Mouse (Mus musculus) naive thymus-derived CD4-positive, alpha-beta T cell, adult 5 months (primary cell): Measurements from ENCODE around the gene Ly6c2. TPM values are rescaled to one million over a fixed set of nuclear protein-coding genes. Genes with fewer than 3 reads are reported as not detected.

ENCODE experiments used
- polyA plus RNA-seq: library from polyadenylated mRNA; unstranded; fragments of 100-300 nt; shearing (Covaris generic); gene quantifications from one replicate; pipeline ENCODE4 v1.2.1, GENCODE M21; 2017

Ly6c2 gene
- 6.3 TPM for polyA plus RNA-seq

GRCm38 (mm10) chr15:75111861-75112630 is at the start of gene Ly6c2:
TSS of gene Ly6c2 (minus strand) at chr15:75111970.

DNA sequence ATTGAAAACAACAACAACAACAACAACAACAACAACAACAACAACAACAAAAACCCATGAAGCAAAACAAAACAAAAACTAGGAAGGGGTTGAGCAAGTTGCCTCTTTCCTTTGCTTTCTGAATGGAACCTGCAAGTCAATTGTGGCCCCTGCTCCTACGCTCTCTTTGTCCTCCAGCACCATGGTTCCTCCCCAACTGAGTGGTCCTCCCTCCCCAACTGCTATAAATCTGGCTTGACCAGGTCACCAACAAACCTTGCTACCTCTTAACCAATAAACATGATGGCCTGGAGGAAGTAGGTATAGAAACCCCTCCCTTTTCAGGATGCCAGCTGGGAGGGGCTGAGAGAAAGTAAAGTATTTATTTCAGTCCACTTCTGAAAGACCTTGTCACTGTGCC is 43.2 kb upstream of the Ly6c2 start, which contains the start of gene Ly6g:
Gene Ly6g, plus strand, starts transcription at position 301 of the 400 bp plus-strand sequence.

Other genes starting within 250 kb of the Ly6c2 start
- gene 2010109I03Rik, start 214.9 kb downstream of the Ly6c2 start, polyA plus RNA-seq: not detected
- 0.60 TPM for gene Ly6i, start 128.5 kb downstream of the Ly6c2 start, polyA plus RNA-seq
- gene Ly6a, start 113.9 kb downstream of the Ly6c2 start, polyA plus RNA-seq: 133 TPM
- gene Ly6c1, start 63.1 kb downstream of the Ly6c2 start, polyA plus RNA-seq: 392 TPM
- gene Ly6g, start 43.3 kb upstream of the Ly6c2 start, polyA plus RNA-seq: not detected
- gene BC025446, start 104.4 kb upstream of the Ly6c2 start, polyA plus RNA-seq: not detected
- not detected for gene Ly6f, start 156.5 kb upstream of the Ly6c2 start, polyA plus RNA-seq